Mouse (Mus musculus) WW6 (cell line): ENCODE results near the gene Ube2h.
"Not testable (repeated sequence)": the region's sequence is repeated elsewhere in the genome, so short reads cannot be mapped to it uniquely, and the experiment has no call there.

Source experiments
- DNase-seq: peaks from one replicate; pipeline ENCODE4 v3.0.0-alpha.2; 2013; ENCODE audit warnings: low read depth, low spot score

Gene Ube2h

DNA sequence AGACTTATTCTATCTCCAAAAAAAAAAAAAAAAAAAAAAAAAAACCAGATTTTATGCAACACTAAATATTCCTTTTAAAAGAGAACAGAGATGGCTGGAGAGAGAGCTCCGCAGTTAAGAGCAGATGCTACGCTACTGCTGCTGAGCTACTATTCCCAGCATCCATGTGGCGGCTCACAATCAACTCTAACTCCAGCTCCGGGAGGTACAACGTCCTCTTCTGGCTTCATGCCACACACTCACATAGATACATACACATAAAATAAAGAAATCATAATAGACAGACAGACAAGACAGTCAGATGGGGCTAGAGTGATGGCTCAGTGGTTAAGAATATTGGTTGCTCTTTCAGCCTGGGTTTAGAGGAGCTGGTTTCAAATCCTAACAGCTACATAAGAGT, 58.9 kb downstream of the Ube2h start:
- no peak for DNase-seq

DNA sequence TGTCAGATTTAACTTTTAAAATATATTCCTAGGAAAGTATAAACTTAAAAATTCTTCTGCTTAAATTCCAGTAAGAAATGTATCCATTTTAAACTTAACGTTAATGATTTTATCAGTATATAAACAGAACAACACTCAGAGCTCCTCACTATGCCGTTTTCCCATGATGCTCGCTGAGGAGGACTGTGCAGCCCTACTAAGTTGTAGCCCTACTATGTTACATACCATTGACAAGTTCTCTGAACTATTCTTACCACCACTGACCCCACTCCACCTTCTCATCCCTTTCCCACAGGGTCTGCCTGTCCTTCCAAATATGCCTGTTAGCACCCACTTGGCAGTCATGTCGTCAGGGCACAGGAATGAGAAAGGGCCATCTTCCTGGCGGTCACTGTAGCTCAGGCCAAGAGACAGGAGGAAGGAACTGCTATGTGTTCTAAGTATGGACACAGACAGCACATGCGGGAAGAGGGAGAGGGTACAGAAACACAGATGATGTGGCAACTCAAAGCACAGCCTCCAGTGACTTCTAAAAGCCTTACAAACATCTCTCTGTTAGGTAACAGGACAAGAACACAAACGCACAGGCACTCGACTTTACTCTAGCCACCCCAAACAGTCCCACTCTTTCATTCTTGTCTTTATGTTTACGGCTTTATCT, 60.9 kb downstream of the Ube2h start:
- DNase-seq = no peak

DNA sequence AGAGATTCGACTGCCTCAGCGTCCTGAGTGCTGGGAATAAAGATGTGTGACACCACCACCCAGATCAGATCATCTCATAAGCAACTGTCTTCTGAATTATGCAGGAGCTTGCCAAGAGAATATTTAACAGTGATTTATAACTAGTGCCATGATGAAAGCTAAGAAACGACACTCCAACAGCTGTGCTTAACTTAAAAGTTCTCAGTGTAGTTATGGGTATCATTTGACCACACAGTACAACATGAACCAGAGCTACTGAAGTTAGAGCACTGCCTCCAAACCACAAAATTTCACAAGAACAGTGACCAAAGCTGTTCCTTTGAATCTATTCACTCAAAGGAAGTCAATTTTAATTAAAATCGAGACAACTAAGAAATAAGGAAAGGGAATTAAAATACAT, 61.4 kb downstream of the Ube2h start:
- DNase-seq = no peak

DNA sequence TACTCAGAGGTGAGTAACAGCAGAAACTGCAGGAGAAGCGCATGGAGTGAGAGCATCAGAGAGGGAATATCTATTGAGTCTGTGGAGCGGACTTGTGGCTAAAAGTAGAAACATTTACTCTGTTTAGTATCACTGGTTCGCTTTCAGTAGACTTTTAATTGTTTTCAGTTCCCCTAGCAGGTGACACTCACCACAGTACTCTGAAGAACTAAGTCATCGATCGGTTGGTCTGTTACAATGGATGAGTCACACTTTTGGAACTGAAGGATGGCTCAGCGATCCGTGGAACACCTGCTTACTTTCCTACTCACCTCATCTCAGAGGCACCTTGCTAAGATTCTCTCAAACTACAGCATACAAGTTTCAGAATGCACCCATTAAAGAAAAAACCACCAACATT, 64.2 kb downstream of the Ube2h start:
- no peak for DNase-seq

DNA sequence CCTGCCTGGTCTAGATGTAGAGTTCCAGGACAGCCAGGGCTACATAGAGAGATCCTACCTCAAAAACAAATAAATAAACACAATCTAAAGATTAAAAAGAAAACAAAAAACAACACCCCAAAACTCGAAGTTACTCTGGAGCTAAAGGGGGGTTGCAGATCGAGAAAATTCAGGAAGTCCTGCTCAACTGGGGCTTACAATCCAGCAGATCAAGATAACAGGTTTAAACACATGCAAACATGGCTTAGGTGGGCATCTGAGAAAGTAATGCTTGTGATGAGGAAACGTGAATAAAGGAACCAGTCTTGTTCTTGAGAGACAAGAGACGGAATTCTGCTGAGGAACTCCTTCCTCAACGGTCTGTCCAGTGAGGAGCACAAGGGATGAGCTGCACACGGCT, 65.1 kb downstream of the Ube2h start:
- no peak for DNase-seq

DNA sequence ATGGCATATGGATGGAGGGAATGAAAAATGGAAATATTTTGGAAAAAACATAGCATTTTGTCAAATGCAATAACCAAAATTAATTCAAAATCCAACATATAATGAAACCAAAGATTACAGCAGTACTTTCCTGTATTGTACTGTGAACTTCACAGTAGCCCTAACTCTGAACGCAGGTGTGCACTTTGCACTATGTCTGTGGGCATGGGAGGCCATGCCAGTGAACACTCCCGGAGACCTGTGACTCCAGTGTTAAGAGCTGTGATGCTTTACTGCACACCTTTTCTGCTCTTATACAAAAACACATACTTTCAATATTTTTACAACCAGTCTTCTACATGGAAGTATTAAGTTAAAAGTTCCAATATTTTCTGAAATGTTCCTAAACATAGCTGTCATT, 66.3 kb downstream of the Ube2h start:
- DNase-seq = no peak

DNA sequence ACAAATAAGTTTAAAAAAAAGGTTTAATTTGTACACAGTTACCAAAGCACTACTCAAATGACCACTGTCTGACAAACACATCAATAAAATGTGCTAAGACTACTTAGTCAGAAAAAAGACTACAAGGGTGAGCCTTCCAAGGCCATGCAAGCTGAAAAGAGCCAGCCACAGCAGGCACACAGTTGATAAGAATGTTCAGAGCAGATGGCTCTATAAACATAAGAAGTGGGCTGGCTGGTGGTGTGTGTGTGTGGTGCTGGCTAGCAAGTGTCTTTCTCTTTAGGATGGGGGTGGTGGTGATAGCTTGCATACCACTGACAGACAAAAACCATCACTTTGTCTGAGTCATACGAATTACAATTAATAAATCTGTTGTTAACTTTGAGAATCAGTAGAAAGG, 67.8 kb downstream of the Ube2h start:
- no peak for DNase-seq

DNA sequence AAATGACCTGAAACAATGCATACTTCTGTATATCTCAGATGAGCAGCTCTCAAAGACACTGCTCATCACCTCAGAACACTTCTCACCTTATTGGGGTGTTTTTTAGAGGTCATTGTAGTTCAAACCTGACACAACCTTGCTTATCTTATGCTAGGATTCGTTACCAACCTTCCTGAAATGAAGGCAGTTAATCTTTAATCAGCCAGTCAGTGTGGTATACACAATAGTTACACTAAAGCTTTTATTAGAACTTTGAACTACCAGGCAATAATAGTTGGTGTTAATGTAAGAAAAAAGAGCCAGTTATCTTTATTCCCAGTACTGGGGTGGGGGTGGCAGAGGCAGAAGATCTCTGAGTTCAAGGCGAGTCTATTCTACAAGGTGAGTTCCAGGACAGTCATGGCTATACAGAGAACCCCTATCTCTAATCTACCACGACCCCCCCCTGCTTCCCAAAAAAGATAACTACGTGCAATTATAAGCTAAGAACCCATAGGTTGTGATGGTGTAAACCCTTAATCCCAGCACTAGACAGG, 72.5 kb downstream of the Ube2h start:
- DNase-seq = no peak

DNA sequence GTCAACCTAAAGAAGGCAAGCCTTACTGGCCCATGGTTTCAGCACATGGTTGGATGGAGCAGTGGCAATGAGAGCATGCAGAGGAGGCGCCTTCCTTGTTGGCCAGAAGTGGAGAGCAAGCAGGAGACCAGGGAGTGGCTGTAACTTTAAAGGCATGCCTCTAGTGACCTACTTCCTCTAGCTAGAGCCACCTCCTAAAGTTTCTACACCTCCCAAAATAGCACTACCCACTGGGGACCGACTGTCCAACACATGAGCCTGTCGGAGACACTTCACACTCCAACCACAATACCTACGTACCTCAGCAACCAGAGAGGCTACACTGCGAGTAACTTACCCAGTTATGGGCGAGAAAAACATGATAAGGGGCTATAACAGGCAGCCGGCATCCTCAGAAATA, 74.1 kb downstream of the Ube2h start:
- DNase-seq = no peak

DNA sequence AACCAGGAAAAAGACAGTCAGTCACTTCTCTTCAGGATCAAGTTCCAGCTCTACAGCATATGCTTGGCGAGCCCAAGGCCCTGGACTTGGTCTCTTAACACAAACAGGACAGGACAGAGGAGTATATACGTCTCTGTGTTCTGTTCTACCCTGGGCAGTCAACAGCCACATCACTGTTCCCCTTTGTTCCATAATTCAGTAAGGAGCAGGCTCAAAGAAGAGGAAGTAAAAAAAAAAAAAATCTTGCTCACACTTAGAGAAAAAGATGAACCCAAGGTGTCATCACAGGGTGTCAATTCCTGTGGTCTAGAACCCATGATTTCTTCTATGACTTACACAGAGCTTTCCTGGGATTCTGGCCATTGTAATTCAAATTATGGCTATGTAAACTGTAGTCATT, 75.4 kb downstream of the Ube2h start:
- DNase-seq = no peak

DNA sequence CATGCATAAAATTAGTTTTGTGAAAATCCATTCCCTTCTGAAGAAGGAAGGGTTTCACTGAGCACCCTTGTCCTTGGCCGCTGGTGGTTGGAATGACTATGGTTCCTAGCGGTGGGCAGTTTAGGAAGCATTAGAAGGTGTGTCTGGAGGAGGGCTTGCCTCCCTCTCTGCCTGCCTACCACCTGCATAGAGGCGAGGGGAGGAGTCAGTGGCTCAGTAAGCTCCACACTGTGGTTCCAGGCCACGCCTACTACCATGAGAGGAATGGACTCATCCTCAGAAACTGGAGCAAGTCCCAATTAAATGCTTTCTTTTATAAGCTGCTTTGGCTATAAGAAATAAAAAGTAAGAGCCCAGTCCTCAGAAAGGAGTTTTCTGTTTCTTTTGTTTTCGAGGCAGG, 76.0 kb downstream of the Ube2h start:
- peak; percentile 45 for DNase-seq

DNA sequence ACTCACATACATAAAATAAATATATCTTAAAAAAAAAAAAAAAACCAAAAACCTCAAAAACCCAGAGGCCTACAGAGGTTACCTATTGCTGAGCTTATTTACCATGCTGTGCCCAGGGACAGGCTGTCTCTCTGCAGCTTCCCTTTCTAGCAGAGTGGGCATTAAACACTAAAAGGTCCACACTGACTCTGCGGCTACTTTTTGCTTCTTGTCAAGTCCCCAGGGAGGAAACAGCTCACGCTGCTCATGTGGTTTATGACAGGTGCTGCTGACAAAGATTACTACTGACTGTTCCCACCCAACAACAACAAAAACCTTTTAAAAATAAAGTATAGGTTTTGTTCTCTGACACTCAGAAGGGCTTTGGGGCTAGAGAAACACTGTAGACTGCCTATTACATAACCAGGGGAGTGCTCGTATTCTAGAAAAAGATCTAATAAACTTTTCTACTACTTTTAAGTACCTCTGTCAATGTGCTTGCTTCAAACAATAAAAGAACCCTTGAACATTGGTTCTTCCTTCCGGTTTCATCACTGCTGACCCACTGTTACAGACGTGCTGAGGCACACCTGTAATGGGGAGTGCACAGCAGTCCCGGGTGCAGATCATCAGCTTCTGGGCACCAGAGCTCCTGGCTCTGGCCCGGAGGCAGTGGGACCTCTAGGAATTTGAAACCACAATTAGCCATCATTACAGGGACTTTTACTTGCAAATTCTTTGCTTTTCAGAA, 77.2 kb downstream of the Ube2h start:
- no peak for DNase-seq

DNA sequence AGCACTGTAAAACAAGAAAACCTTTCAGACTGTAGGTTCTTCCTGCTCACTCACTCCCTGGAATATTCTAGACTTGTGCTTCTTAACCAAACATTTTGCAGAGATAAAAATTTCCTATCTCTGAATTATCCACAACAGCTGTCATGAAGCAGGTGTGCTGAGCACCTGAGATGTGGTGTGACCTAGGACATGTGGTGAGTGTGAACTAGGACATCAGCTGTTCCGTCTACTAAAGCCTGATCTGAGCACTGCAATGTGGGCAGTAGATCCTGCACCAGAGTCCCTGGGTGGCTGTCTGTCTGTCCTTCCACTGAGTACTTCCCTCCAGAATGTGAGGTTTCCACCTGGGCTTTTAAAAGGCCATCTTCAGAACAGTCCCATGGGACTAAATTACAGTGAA, 79.6 kb downstream of the Ube2h start:
- DNase-seq = no peak

DNA sequence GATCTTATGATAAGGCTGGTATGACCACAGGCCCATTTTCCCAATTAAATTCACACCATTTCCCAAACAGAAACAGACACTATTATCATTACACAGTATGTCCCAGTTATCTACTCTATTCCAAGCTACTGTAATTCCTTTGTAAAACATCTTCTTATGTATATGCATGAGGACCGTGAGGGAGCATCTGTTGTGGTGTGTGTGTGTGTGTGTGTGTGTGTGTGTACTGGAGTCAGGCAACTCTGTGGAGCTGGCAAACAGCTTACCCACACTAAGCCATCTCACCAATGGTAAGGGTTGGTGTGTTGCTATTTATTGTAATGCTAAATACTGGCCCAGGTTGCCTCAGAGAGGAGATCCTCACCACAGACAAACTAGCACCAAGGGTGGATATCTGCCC, 82.0 kb downstream of the Ube2h start:
- no peak for DNase-seq

DNA sequence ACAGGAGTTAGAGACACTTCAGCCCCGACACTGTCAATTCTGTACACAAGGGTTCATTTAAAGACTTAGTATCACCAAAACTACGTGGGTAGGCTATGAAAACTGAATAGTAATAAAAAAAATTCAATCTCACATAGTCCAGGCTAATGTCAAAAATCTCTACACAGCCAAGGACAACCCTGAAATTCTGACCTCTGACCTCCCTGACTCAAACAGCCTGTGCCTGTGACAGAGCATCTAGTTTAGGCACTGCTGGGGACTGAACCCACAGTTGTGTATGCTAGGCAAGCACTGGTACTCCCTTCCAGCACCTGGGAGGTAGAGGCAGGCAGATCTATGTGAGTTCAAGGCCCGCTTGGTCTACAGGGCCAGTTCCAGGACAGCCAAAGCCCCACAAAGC, 86.8 kb downstream of the Ube2h start:
- no peak for DNase-seq

DNA sequence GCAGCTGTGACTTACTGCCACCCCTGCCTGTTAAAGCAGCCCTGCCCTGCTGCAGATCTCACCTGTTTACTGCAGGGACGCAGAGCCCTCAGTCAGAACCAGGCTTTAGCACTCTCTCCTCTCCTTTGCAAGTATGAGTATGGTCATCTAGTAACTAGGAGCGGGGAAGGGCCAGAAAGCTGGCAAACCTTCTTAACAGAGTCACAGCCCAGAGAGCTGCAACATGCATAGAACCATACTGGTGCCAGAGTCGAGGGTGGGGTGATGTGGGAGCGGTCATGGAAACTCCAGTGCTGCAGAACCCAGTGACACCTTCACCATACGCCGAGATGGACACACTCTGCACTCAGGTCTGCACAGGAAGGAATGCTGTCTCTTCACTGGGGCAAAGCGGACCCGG, 91.9 kb downstream of the Ube2h start:
- no peak for DNase-seq

DNA sequence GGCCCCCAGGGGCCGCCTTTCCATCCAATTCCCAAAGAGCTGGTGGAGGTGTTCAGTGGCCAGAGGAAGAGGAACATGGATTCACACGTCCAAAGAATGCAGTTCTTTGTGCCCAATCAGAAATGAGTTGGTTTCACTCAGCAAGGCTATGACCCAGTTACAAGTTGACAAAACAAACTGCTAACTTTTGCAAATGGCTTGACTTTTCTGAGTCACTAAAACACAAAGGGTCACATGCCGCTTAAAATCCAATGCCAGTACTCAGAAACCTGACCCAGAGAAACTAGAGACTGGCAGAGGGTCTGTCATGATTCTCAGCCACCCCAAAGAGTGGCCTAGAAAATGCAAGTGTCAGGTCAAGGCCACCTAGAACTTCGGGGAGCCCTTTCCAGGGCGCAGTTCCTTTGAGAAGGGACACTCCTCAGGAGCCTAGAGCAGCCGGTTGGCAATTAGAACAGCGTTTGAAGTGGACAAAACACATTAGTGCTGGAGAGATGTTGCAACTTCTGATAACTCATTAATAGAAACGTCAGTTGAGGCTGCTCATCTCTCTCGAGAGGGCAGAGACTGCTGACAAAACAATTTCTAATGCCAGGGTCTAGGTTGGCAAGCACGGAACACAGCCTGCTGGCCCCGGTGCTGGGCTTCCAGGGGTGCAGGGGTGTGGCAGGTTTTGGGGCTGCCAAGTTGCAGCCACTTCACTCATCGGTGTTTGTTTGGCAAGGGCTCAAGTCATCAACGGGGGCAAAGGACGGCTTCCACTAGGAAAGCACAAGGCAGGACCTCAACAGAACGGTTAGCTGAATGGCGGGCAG, 92.5 kb downstream of the Ube2h start:
- no peak for DNase-seq

DNA sequence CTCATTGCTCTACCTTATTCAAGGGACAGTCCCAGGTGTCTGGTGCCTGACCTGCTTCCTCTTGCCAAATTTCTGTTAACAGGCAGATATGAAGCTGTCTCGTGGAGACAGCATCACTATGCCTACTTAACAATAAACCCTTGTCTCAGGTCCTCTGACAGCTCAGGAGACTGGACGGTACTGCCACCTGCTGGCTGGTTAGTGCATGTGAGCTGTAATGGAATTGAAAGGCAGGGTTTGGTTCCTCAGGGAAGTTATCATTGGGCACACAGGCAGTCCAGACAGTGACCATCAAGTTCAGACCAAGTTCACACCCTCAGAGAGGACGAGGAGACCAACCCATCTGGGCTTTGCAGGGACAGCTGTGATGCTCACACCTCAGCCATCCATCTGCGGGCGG, 93.6 kb downstream of the Ube2h start:
- DNase-seq = peak; percentile 60

DNA sequence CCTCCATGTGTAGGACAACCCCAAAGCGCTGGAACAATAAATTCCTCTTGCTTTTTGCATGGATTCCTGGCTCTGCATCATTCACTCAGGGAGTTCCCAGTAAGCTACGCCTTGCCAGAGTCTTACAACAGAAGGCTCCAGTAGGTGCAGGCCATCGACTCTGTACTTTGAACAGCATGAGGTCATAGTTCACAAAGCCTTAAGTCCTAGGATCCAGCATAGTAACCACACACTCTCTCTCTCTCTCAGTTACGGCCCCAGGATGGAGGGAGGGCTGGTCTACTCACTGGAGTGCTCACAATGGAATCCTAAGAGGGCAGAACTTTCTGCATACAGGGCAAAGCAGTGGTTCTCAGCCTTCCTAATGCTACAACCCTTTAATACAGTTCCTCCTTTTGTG, 95.5 kb downstream of the Ube2h start:
- no peak for DNase-seq

DNA sequence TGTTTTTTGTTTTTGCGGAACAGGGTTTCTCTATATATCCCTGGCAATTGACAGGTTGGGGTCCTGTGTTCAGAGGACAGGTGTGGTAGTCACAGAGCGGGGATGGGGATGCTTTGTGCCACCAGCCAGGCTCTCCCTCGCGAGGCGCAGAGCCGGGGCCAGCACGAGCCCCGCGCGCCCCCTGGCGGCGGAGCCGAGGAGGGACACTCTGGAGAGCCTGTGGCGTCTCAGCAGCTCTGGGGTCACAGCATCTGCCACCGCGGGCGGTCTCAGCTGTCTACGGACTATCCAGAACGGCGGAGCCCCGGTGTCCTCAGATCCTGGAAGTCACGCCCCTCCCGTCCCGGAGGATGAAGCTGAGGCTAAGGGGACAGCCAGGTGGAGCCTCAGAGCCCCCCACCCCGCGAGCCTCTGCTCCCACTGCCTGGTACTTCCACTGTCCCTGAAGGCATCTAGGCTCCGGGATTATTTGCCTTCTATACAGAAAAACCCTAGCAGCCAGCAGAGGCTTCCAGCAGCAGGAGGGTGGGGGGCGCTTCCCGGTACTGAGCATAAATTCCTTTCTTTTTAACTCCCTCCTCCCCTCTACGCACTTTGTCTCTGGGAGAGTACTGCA, 98.6 kb downstream of the Ube2h start:
- peak; percentile 70 for DNase-seq

DNA sequence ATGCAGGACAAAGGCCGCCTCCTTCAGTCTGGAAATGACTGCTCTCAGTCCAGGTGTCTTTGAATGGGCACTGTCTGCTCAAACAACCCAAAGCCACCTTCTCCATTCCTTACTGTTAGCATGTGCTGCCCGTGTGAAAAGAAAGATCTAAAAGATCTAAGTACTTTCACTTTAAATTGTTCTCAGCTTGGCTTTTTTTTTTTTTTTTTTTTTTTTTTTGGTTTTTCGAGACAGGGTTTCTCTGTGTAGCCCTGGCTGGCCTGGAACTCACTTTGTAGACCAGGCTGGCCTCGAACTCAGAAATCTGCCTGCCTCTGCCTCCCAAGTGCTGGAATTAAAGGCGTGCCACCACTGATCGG, 99.2 kb downstream of the Ube2h start:
- not testable (repeated sequence) for DNase-seq
